Mouse (Mus musculus) gastrocnemius, adult 8-10 months (tissue): ENCODE measurements around the gene Tecpr2. TPM values are rescaled to one million over a fixed set of nuclear protein-coding genes. Genes with fewer than 3 reads are reported as not detected.

Source experiments
- DNase-seq, 2 experiments: peaks; one replicate each; pipeline ENCODE4 v3.0.0; 2022; ENCODE audit warnings: low spot score in 2 of 2
- total RNA-seq, 4 experiments: library from RNA; stranded (reverse); gene quantifications; 2 replicates each; pipeline ENCODE4 v1.2.4; 2022

Gene Tecpr2
- total RNA-seq, 4 experiments from 2014 or later, result 2.8 to 3.2 (median 2.8) TPM

DNA sequence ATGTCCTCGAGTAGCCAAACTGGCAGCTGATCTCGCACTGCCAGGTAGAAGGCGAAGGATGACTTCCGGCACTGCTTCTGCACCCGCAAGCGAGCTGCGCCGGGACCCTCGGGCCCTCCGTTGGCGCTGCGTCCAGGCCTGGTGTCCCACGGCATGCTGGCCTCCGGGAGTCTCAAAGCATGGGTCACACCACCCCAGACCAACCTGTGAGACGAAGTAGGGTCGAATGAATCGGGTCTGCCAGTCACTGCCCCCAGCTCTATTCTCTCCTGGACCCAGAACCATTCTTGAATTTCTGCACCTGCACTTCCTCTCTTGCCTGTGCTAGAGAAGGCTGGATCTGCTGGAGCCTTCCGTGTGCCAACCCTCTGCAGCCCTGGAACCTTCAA, 88.3 kb downstream of the Tecpr2 start:
- DNase-seq, result no peak

DNA sequence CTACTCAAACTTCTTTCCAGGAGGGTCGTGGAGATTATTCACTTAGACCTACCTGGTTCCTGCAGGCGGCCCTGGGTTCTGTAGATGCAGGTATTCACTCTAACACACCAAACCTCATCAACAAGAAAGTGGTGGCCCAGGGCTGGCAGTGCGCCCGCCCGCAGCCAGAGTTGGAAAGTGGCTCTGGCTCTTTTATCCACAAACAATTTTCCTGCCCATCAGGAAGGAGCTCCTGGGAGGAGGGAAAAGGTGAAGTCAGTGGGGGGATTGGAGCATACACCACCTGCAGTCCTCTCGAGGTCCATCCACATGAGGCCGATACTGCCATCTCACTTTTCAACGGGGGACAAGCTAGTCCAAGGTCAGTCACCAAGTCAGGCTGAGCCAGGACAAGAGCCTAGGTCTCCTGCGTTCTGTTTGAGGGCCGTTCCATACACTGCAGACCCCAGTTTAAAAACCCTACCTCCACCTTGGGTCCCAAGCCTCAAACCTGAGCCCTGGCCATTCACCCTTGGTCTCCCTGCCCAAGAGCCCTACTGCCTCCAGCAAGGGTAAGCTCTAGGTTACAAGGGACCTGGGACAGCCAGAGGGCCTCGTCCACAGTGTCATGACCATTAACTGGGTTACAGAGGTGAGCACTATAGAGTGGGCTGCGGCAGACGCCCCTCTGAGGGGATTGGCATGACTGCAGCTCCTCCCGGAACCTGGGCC, 89.0 kb downstream of the Tecpr2 start:
- peak in 1 of 2 experiments; percentile 31 for DNase-seq

DNA sequence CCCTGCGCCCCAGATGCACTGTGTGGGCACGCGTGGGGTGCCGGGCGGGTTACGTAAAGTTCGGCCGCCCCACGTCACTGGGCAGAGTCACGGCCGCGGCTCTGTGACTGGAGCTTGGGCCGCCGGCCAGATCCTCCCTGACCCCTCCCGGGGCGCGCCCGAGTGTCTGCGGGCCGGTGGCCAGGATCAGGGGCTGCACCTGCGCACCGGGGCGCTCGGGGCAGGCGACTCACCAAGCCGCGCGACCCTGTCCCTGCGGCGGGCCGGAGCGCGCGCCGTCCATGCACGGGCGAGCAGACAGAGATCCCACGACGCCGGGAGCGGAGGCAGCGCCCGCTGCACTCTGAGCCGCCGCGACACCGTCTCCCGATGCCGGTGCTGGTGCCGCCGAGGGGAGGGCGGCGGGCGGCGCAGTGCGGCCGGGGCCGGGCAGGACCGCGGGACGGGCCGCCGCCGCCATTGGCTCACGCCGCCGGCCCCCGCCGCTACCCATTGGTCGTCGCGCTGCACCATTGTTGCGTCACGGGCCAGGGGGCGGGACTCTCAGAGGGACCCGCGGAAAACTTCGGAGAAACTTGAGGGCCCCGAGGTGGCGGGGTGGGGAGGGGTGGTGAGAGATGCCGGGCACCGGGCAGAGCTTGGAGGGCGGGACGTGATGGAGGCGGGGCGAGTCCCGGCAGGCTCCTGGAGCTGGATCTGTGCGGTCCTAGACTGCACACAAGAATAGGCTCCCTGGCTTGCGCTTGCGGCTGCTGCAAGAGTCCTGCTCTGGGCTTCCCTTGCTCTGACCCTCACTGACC, 89.7 kb downstream of the Tecpr2 start, which contains the start of gene Ankrd9:
Gene Ankrd9 (minus strand): TSS at position 434 of the 800 bp plus-strand sequence.
- DNase-seq, result peak; percentile 98

DNA sequence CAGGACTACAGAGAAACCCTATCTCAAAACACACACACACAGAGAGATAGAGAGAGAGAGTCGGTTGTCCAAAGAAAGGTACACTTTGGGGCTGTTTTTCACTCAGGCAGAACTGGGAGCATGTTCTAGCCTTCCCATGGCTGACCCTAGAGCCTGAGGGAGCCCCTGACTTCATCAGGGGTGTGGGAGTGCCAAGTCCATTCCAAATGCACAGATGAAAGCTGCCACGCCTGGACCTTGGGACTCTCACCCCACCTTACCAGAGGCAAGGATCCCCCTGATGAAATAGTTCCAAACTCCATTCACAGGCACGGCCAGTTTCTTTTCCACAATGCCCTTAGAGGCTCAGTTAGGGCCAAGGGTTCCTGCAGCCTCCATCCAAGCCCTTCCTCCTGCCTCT, 90.7 kb downstream of the Tecpr2 start:
- no peak for DNase-seq

DNA sequence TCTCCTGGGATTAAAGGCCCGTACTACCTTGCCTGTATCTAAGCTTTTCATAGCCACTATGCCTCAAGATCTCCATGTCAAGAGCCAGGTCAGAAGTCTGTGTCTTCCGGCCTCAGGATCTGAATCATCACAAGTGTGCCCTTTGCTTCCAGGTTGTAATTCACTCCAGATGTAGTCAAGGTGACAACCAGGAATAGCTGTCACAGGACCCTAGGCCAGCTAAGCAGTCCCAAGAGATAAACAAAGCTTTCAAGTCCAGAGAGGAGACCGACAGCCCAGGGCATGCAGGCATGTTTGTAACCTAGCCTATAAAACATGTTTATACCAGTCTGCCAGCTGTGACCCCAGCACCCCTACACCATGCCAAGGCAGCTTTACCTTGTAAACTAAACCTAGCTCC, 92.7 kb downstream of the Tecpr2 start:
- no peak for DNase-seq

DNA sequence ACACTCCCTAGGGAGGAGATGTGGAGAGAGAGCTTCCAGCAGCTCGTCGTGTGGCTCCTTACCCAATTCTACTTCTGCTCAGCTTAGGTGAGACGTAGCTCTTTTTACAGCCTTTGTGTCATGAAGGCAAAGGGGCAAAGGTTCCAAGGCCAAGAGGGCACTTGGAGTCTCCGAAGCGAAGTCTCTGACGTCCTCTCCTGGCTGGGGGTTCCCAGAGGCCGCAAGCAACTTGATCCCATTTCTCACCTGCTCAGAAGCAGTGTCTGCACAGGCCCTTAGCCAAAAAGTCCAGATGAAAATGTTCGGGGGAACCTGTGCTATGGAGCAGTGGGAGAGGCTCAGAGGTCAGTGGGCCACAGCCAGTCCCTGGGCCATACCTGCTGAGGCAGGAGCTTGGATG, 94.0 kb downstream of the Tecpr2 start:
- DNase-seq, result no peak

DNA sequence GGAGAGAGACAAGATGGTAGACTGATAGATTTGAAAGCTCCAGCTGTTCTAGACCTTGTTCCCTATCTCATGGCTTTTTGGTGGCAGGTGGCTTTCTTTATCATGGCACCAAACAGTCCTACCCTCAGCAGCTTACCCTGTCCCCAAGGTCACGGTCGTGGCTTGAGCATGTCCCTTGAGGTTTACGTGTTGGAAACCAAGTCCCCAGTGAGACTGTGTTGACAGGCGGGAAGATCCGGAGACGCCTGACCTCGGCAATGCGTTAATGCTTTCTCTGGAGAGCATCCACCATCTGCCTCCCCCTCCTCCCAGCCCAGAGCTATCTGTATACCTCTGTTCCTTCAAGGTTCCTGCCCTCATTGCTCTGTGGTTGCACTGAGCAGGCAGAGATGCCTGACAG, 94.7 kb downstream of the Tecpr2 start:
- no peak for DNase-seq

DNA sequence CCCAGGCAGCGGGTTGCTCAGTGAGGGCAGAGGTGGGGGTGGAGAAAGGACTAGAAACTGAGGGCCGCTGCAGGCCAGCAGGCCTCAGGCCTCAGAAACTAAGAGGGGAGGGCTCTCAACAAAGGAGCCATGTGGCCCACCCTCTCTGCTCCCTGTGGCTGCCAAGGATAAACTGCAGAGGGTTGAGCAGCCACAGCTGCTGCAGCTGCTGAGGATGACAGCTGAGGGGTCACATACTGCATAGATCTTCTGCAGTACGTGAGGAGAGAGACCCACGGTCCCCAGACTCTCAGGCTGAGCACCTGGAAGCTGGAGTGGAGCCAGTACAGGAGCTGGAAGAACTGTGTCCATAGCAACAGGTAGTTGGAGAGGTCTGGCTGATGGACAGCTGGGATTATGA, 95.5 kb downstream of the Tecpr2 start:
- no peak for DNase-seq

DNA sequence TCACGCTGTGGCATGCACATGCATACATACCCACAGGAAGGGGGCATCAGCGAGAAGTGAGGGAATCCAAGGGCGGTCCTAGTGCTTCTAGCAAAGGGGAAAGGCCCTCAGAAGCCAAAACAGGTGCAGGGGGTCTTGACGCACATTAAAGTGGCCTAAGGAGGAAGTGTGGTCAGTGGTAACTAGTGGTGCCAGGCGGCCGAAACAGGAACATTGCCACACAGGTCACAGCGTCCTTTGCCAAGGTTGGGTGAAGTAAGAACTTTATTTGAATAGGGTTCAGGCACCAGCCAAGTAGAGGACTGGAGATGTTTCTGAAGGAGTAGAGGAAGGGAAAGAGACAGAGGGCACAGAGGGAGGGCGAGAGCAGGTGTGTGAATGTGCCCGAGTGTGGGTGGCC, 96.1 kb downstream of the Tecpr2 start:
- DNase-seq, result peak in 1 of 2 experiments; percentile 36

DNA sequence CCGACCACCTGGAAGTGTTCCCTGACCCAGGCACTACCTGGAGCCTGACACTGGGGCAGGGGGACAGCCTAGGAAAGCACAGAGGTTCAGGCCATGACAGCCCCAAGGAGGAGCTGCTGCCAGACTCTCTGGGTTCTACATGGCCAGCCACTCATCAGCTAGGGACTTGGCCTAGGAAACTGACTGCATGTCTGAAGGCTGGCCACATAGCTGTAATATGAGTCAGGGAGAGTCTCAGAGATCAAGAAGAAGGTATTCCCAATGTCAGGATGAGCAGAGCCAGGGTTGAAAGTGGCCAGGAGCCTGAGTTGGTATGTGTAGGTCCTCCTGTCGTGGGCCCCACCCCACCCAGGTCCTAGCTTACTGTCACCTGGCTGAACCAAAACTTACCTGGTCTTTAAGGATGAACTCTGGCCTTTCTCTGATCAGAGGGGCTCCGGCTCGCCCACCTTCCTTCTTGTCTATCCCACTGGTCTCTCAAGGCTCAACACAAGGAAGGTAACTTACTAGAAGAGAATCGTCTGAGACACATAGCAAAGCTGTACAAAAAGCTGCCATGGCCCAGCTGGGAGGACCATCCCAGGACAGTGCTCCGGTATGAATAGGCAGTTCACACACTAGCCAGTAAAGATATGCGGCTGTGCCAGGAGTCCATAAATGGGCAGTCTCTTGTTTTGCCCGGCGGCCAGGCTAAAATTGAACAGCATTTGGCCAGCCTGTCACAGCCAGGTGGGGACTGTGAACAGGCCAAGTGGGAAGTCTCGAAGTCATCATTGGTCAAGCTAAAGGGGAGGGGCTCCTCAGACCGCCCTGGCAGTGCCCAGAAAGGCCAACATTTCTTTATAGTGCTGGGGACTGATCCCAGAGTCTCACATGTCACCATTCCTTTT, 97.7 kb downstream of the Tecpr2 start:
- DNase-seq, result peak in 1 of 2 experiments; percentile 74

DNA sequence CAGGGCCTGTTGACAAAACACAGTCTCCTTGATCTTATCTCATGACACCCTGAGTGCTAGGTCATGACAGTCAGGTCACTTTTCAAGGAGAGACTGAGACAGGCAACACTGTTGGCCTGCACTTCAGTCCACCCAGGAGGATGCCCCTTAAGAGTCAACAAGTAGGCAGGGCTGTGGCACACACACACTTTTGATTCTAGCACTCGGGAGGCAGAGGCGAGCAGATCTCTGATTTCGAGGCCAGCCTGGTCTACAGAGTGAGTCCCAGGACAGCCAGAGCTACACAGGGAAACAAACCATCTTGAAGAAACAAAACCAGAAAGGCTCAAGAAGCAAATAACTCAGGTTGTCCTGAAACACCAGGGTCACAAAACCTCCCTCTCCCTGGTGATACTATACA, 100.3 kb downstream of the Tecpr2 start:
- DNase-seq, result no peak

DNA sequence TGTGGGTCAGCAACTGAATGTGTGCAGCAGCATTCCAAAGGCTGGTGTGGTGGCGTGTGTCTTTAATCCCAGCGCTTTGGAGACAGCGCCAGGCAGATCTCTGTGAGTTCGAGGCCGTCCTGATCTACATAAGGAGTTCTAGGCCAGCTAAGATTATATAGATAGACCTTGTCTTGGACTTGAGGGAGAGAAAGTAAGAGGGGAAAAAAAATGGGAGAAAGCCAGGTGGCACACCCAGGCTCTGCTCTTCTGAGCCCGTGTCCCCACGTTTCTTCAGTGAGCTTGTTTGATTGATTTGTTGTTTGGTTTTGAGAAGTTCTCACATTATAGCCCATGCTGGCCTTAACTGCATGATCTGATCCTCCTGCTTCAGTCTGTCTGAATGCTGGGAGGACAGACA, 101.4 kb downstream of the Tecpr2 start:
- no peak for DNase-seq

DNA sequence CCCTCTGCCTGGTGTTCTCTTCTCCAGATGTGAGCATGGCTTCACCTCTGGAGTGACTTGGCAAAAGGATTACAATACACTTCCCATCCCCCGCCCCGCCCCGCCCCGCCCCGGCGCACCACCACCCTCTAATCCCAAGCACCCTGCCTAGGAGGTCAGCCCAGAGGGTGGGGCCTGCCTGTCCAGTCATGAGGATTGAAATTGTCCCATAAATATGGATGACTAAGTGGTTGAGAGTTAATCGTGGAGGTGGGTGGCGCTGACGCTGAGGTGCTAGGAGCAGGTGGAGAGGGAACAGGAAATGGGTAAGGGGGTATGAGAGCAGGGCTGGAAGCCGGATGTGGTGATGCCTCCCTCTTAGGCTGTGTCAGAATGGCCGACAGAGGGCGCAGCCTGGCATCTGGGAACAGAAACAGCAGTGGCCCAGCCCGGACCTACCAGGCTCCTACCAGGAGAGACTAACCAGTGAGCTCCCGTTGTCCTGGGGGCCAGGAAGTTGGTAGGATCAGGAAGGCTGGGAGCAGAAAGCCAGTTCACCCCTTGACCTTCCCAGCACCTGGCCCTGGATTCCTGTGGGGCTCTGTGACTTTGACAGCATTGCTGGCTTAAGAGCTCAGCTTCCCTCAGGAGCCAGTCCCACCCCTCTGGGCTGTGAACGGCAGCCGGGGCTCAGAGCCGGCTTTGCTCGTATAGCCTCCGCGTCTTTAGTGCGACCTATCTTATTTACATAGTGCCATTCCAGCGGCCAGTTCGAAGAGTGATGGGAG, 102.5 kb downstream of the Tecpr2 start:
- DNase-seq, result peak in 1 of 2 experiments; percentile 68

DNA sequence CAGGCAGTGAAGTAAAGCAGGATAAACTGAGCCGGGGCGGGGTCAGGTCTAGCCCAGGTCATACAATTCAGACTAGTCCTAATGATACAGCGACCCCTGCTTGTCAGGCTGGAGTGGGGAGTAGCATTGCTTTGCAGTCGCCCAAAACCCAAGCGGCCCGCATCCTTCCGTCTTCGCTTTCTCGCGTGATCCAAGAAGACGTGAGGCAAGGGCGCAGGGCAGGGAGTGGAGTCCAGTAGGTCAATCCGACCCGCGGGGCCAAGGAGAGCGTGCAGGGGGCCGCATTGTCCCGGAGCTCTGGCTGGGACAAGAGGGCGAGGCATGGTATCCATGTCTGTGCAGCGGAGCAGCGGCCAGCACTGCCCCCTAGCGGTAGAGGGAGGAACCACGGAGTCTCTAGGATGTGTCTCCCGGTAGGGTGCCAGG, 103.1 kb downstream of the Tecpr2 start:
- DNase-seq, result peak; percentile 92 to 93

DNA sequence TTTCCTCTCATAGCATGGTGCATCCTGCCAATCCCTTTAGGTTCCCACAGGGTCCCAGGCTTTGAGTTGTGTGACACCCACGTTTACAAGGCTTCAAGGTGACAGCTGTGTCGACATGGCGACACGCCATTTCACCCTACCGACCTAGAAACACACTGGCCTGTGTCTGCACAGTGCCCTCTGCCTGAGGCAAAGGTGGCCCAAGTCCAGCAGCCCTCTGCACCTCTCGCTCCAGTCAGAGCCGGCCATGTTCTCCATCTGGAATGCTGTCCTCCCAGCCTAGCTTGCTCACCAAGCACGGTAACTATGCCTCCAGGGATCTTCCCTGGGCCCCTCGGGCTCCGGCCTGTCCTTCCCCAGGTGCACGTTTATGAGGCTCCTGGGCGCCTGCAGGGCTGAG, 103.7 kb downstream of the Tecpr2 start:
- no peak for DNase-seq

DNA sequence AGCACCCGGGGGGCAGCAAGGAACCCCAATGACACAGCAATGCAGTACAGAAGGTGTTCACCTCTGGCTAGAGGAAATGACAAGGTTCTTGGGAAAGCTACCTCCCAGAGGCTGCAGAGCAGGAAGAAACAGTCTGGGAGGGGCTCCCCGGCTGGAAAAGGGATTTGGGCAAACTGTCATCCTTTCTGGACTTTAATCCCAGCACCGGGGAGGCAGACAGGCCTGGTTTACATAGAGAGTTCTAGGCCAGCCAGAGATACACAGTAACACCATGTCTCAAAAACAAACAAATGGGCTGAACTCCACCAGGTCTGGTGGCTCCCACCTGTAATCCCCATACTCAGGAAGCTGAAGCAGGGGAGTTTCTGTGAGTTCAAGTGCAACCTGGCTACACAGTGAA, 104.2 kb downstream of the Tecpr2 start:
- no peak for DNase-seq

DNA sequence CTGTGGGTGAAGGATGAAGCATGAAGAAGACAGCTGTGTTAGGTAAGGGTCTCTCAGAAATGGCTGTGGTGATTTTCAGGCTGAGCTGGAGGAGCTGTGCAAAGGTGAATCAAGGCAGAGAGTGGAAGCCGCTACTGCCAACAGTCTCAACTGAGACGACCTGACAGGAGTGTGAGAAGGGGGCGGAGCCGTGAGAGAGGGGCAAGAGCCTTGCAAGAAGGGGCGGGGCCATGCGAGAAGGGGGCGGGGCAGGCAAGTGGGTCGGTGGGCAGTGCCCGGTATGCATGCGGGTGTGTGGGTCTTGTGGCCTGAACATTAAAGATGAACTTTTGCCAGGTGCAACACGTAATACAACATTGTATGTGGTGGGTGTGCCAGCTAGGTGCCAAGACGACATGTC, 105.6 kb downstream of the Tecpr2 start:
- no peak for DNase-seq

DNA sequence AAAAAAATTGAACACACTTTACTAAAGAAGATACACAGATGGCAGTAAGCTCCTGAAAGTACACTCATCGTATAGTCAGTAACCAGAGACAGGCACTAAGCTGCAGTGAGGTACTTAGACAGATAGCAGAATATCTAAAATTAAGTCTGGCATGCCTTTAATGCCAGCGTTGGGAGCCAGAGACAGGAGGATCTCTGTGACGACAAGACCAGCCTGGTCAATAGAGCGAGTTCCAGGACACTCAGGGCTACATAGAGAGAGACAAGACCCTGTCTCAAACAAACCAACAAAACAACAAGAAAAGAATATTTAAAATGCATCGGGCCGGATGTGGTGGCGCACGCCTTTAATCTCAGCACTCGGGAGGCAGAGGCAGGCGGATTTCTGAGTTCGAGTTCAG, 109.0 kb downstream of the Tecpr2 start:
- no peak for DNase-seq

DNA sequence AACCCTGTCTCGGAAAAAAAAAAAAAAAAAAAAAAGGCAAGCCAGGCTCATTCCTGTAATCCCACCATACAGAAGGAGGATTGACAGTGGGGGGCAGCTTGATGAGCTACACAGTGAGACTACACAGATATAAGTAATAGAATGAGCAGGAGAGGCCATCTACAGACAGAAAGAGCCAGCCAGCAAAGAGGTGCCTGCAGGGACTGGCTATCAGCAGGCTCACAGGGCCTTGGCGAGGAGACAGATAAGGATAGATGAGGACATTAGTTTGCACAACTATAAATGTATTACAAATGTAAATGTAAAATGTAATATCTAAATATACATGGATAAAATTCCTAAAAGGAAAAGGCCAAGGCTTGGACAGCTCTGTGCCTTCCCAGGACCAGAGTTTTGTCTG, 110.8 kb downstream of the Tecpr2 start:
- DNase-seq, result no peak

DNA sequence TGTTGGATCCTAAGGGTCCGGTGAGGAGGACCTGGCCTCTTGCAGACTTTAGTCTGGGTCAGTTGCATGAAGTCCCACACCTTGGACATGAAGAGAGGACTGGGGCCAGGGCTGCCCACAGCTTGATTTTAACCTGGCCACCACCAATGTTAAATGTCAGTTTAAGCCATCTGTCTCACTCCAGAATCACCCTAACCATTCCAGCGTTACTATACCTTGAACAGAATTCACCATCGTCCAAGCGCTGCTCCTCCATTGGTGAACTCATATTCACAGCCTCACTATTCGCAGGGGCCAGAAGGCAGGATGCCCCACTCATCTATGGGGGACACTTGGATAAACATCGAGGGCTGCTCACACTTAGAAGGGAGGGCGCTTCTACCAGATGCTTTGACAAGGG, 111.9 kb downstream of the Tecpr2 start:
- no peak for DNase-seq

DNA sequence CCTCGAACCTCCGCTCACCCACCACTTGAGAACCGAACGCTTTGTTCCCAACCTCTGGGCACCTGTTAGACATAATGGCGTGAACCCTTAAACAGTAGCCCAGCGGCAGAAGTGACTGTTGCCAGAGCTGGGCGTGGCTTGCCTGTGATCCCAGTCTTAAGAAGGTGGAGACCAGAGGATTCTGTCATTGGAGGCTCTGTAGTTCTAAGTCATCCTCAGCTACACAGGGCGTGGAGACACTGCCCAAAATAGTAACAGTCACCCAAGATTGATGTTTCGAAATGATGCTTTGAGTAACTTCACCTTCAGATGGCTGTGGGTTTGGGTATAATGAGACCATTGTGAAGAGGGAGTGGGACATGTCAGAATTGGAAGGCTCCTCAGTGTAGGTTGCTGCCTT, 115.1 kb downstream of the Tecpr2 start:
- DNase-seq, result no peak
